Mouse (Mus musculus) kidney, postnatal 0 days (tissue): Measurements from ENCODE around the gene Nufip1. TPM values are rescaled to one million over a fixed set of nuclear protein-coding genes. Genes with fewer than 3 reads are reported as not detected.

Source experiments
- ATAC-seq: fragments of 200-750 bp; cut with Nextera tagmentation; replicated peaks from 2 replicates; pipeline ENCODE4 v1.8.0; 2017; ENCODE audit warnings: low read depth, moderate number of reproducible peaks, moderate TSS enrichment, moderate library complexity; ENCODE audit not compliant: low FRiP score
- DNase-seq: peaks from one replicate; pipeline ENCODE4 v3.0.0-alpha.2; 2016; ENCODE audit warnings: low spot score
- H3K27ac ChIP-seq: fragments of 300-500 bp; sonication (generic); 2 replicates; pipeline ENCODE4 v1.5.1; 2014; ENCODE audit warnings: mild to moderate bottlenecking
- H3K27me3 ChIP-seq: fragments of 300-500 bp; sonication (generic); 2 replicates; pipeline ENCODE4 v1.6.1; 2014; ENCODE audit warnings: low read length, mixed read lengths; ENCODE audit not compliant: insufficient read depth
- H3K36me3 ChIP-seq: fragments of 300-500 bp; sonication (generic); 2 replicates; pipeline ENCODE4 v1.6.1; 2014; ENCODE audit warnings: low read length, mixed read lengths; ENCODE audit not compliant: insufficient read depth
- H3K4me1 ChIP-seq: fragments of 300-500 bp; sonication (generic); replicated peaks from 2 replicates; pipeline ENCODE4 v1.6.1; 2014; ENCODE audit warnings: antibody characterized with exemption, low read length, mixed read lengths; ENCODE audit not compliant: insufficient read depth
- H3K4me2 ChIP-seq: fragments of 300-500 bp; sonication (generic); 2 replicates; pipeline ENCODE4 v1.6.1; 2014; ENCODE audit warnings: mild to moderate bottlenecking, low read length, moderate library complexity, mixed read lengths
- H3K4me3 ChIP-seq: fragments of 300-500 bp; sonication (generic); replicated peaks from 2 replicates; pipeline ENCODE4 v1.5.1; 2014; ENCODE audit warnings: low read depth, low read length
- H3K9ac ChIP-seq: fragments of 300-500 bp; sonication (generic); 2 replicates; pipeline ENCODE4 v1.6.1; 2014; ENCODE audit warnings: low read depth, low read length
- H3K9me3 ChIP-seq: fragments of 300-500 bp; sonication (generic); replicated peaks from 2 replicates; pipeline ENCODE4 v1.6.1; 2016; ENCODE audit warnings: low read length, inconsistent platforms, mixed read lengths
- CTCF ChIP-seq: IDR thresholded peaks from 2 replicates; pipeline ENCODE4 v1.5.1; 2016; ENCODE audit warnings: antibody characterized with exemption, low read depth, mild to moderate bottlenecking, moderate library complexity
- WGBS: fragments of 180-500 bp; shearing (Covaris S2); extraction: QIAGEN DNeasy Blood & Tissue Kit; methylation state at CpG from one replicate; pipeline ENCODE4 v1.1.7; 2014; 5-methylcytosine and 5-hydroxymethylcytosine counted together
- polyA plus RNA-seq: library from polyadenylated mRNA; unstranded; fragments of >200 nt; fragmentation: Nextera tagmentation; extraction: Ambion mirVana; gene quantifications from 2 replicates; pipeline ENCODE4 v1.2.1, GENCODE M21; 2015

Nufip1 gene
- 13.2 and 13.8 TPM in 2 replicates for polyA plus RNA-seq

DNA sequence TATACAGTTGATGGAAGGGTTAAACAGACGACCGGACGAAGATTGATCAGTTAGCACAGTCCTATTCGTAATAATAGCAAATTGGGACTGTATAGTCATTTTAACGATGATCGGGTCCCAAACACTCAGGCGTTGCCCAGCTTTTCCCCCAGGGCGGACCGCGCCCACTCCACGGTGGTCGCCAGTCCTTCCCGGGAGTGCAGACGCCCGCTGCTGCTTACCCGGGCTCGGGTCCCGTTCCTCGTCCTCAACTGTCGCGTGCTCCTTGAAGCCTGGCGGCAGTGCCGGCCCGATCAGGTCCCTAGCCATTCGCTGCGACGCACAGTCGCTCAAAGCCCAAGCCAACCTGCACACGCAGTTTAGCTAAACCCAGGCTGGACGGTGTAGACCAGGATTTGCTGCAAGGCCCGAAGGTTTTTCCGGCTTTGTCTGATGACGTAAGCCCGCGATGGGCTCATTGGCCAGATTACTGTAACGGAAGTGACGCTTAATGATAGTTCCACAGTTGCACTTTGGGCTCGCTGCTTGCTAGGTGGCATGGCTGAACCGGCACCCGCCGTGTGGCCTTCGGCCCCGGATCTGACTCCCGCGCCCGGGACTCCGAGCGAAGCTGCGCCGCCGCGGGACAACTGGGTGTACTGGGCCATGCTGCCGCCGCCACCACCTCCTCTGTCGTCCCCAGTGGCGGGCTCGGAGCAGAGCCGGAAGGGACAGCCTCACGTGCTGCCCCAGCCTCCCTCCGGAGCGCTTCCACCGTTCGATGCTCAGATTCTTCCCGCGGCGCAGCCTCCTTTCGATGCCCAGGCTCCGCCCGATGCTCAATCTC lies at the start of gene Nufip1, which contains the start of gene Gpalpp1:
Gene Nufip1 (plus strand): TSS at position 496 of the 826 bp plus-strand sequence.
Gene Gpalpp1 (minus strand): TSS at position 365 of the 826 bp plus-strand sequence.
- Histone ChIP-seq H3K9me3 (no peaks in the 10 kb centered on the region), H3K9ac (peak within 1 kb of the TSS; percentile 94), H3K27me3 (no peaks in the 10 kb centered on the region), H3K4me1 (peaks cover 14% of the 10 kb centered on the region), H3K27ac (peak within 1 kb of the TSS; percentile 89), H3K36me3 (peaks cover 8% of the 10 kb centered on the region; the same call in 1 of the 2 replicates), H3K4me2 (peak within 1 kb of the TSS; percentile 74), H3K4me3 (peak within 1 kb of the TSS; percentile 95)
- WGBS: under 1% methylated on average over 68 of the region's 69 CpGs
- TF ChIP-seq CTCF: 0 out of 2 replicates have a peak, but pooled peaks have one; percentile 2
- ATAC-seq: peak; percentile 99
- peak; percentile 98 for DNase-seq

DNA sequence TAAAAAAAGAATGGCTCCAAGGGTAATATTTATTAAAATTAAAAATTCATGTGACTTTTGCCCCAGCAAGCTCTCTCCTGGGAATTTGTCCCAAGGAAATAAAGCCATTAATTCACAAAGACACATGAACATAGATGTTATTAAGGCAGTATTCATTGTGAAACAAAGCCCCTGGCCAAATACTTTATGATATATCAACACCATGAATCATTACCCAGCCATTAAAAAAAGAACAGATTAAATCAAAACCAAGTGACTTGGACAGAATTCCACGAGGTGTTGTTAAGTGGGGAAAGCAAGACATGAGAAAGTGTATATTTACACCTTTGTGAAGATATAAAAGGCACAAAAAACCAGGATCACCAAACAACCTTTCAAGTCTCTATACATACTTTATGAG lies 43.5 kb upstream of the Nufip1 start:
- Histone ChIP-seq H3K4me2 (no peak overlapping the region), H3K4me1 (no peaks in the 10 kb centered on the region), H3K9me3 (no peaks in the 10 kb centered on the region), H3K27me3 (no peaks in the 10 kb centered on the region), H3K4me3 (no peak overlapping the region), H3K9ac (no peak overlapping the region), H3K27ac (no peak overlapping the region), H3K36me3 (no peaks in the 10 kb centered on the region)
- ATAC-seq (no peak), DNase-seq (peak; percentile 67)
- TF ChIP-seq CTCF: no peak
- WGBS: 24% methylated on average over 1 of the region's 1 CpGs

DNA sequence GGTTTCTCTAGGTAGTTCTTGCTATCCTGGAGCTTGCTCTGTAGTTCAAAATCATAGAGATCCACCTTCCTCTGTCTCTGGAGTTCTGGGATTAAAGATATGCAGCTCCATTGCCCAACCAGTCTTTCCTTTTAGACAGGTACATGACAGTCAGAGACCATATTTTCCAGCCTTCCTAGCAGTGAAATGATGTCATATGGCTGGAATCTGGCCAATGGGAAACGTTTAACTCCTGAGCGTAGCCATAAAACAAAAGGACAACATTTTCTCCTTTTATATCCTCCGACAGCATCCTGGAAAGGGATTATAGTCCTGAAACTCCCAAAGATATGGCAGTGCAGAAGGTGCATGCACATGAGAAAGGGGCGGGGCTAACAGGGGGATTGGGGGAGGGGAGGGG lies 42.4 kb upstream of the Nufip1 start:
- Histone ChIP-seq H3K9ac (no peak overlapping the region), H3K4me3 (no peak overlapping the region), H3K4me1 (no peaks in the 10 kb centered on the region), H3K36me3 (no peaks in the 10 kb centered on the region), H3K4me2 (no peak overlapping the region), H3K27me3 (no peaks in the 10 kb centered on the region), H3K27ac (no peak overlapping the region), H3K9me3 (no peaks in the 10 kb centered on the region)
- ATAC-seq: no peak
- no peak for DNase-seq
- 50% methylated on average over 4 of the region's 4 CpGs for WGBS
- no peak for TF ChIP-seq CTCF

DNA sequence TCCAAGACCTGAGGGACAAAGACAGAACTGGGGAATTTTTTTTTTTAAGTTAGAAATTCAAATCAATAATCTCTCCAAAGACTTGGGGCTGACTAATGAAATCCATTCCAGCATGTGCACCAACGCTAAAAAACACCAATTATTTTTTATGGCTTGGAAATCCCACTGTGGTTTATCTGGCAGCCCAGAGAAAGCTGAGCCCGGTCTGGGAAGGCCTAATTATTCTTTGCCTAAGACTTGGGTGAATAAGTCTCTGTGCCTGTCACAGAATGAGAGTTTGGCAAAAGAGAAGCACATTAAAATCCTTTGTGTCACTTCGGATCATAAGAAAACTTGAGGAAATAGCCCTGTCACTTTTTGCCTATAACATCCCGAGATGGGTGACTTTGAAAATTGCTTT lies 41.4 kb upstream of the Nufip1 start:
- DNase-seq (no peak), ATAC-seq (no peak)
- no peak for TF ChIP-seq CTCF
- no peak overlapping the region for H3K9ac ChIP-seq
- H3K27me3 ChIP-seq: no peaks in the 10 kb centered on the region
- H3K4me1 ChIP-seq: no peaks in the 10 kb centered on the region
- no peak overlapping the region for H3K27ac ChIP-seq
- WGBS: 61% methylated on average over 4 of the region's 4 CpGs
- H3K9me3 ChIP-seq: no peaks in the 10 kb centered on the region
- no peak overlapping the region for H3K4me3 ChIP-seq
- no peaks in the 10 kb centered on the region for H3K36me3 ChIP-seq
- no peak overlapping the region for H3K4me2 ChIP-seq

DNA sequence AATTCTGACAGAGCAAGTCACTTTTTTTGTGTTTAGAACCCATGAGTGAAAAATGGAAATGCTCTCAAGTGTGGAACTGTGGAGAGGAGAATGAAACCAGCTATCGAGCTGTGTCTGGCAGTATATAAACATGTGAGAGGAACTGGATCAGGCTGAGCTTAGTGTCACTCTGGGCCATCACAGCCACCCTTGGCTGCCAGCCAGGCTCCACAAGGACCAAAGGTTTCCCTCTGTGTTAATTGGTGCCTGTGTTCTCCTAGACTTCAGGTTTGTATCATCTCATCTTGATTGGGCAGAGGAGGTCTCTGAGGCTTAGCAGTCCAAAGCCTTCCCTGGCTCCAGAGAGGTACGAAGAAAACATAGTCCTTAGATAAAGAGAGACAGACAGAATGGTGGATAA lies 38.1 kb upstream of the Nufip1 start:
- 61% methylated on average over 2 of the region's 2 CpGs for WGBS
- Histone ChIP-seq H3K4me3 (no peak overlapping the region), H3K9me3 (no peaks in the 10 kb centered on the region), H3K9ac (no peak overlapping the region), H3K4me1 (no peaks in the 10 kb centered on the region), H3K4me2 (no peak overlapping the region), H3K27me3 (no peaks in the 10 kb centered on the region), H3K27ac (no peak overlapping the region), H3K36me3 (no peaks in the 10 kb centered on the region)
- TF ChIP-seq CTCF: no peak
- no peak for DNase-seq
- no peak for ATAC-seq

DNA sequence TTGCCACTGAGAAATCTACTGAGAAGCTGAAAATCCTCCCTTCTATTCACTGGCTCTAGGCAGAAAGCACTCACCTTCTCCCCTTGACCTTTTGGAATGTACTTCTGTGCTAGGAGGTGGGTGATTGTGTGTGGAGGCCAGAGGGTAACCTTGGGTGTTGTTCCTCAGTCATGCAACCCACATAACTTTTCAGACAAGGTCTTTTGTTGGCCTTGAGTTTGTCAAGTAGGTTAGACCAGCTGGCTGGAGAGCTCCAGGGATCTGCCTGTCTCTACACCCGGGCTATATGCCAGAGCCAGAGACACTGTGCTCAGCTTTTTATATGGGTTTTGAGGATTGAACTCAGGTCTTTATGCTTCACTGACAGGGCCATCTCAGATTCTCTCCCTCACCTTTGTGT lies 36.5 kb upstream of the Nufip1 start:
- TF ChIP-seq CTCF: no peak
- H3K4me2 ChIP-seq: no peak overlapping the region

More for the DNA sequence above, 36.5 kb upstream of the Nufip1 start:
- no peaks in the 10 kb centered on the region for H3K9me3 ChIP-seq
- no peaks in the 10 kb centered on the region for H3K27me3 ChIP-seq
- ATAC-seq (no peak), DNase-seq (no peak)
- no peak overlapping the region for H3K27ac ChIP-seq
- H3K4me3 ChIP-seq: no peak overlapping the region
- no peaks in the 10 kb centered on the region for H3K4me1 ChIP-seq
- WGBS: 84% methylated on average over 1 of the region's 1 CpGs
- no peak overlapping the region for H3K9ac ChIP-seq
- no peaks in the 10 kb centered on the region for H3K36me3 ChIP-seq
